Mouse (Mus musculus): ENCODE data around the gene Sptan1.

DNA sequence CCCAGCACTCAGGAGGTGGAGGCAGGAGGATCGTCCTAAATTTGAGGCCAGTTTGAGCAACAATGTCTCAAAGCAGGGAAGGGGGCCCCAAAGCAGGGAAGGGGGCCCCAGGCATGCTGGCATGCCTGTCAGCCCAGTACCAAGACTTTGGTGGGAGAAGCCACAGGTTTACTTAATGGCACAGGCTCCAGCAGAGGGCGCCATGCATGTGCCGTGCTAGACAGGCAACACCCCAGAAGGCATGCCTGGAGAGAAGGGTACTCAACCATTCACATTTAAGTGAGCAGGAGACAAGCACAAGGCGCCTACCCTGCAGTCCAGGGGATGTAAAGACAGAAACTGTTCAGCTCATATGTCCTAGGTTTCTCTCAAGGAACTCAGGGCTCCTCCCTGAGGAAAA, 77.1 kb downstream of the Sptan1 start:
- TF ChIP-seq POLR2A (IDR thresholded peaks at IDR 0.05; ENCODE audit: insufficient read depth, low read depth, low read length): no peak
- no peak for TF ChIP-seq EP300 (IDR thresholded peaks at IDR 0.05; ENCODE audit: insufficient read depth, low read depth, low read length)

All from heart, adult 2 months (tissue).